Mouse (Mus musculus): ENCODE measurements around the gene Rps18. TPM values are rescaled to one million over a fixed set of nuclear protein-coding genes. Genes with fewer than 3 reads are reported as not detected.
A peak's percentile ranks its signal among the peaks of the same experiment; 100 is the strongest.

Gene Rps18
- polyA plus RNA-seq, 1 experiment: 517 TPM

GRCm38 (mm10) chr17:33951021-33951946 is 4.5 kb downstream of the Rps18 start, which contains the start of gene B3galt4:
B3galt4 (minus strand) TSS chr17:33951488.
- peak within 1 kb of the TSS; percentile 62 for H3ac ChIP-seq (ENCODE audit: control insufficient read depth, insufficient read length, low read depth)
- H3K27me3 ChIP-seq (ENCODE audit: control insufficient read depth, insufficient read depth, insufficient read length): no peaks in the 10 kb centered on the region
- peak; percentile 34 for TF ChIP-seq MAX (IDR thresholded peaks at IDR 0.05)
- TF ChIP-seq MYOD1 (IDR thresholded peaks at IDR 0.05; ENCODE audit: control insufficient read depth, insufficient read length, low read depth): peak; percentile 73
- no peak for TF ChIP-seq MYOG (IDR thresholded peaks at IDR 0.05; ENCODE audit: control insufficient read depth, extremely low read depth, insufficient read length)
- no peak for TF ChIP-seq CEBPB (IDR thresholded peaks at IDR 0.05; ENCODE audit: low read depth)
- H3K79me3 ChIP-seq (ENCODE audit: low read depth): peaks cover 29% of the 10 kb centered on the region
- H3K79me2 ChIP-seq (ENCODE audit: control insufficient read depth, insufficient read depth): peaks cover 40% of the 10 kb centered on the region
- peak within 1 kb of the TSS; percentile 14 for H3K4me3 ChIP-seq (ENCODE audit: insufficient read depth, poor library complexity, severe bottlenecking)
- H3K36me3 ChIP-seq (ENCODE audit: control insufficient read depth, insufficient read depth): peaks cover 53% of the 10 kb centered on the region

DNA sequence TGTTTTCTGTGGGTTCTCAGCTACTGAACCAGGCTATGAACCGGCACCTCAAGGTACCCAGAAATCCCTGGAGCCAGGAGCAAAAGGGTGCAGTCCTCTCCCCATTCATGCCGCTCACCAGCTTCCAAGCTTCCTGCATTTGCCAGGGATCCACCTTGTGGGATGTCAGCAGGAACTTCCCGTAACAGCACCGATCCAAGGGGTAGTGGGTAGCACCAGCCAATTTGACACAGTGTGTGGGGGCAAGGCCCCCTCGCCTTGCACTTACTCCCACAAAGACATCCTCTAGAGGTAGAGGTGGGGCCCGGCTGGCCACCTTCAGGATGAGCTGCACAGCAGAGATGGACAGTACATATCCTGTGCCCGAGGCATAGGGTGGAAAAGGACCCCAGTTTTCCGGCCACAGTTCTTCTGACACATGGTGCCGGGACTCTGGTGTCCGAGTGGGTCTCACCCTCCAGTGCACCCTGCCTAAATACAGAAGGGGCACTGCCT is 5.6 kb downstream of the Rps18 start:
- Histone ChIP-seq H3K27me3 (ENCODE audit: control insufficient read depth, insufficient read depth, insufficient read length) (no peaks in the 10 kb centered on the region), H3K79me3 (ENCODE audit: low read depth) (peaks cover 24% of the 10 kb centered on the region), H3K4me3 (ENCODE audit: insufficient read depth, poor library complexity, severe bottlenecking) (no peak overlapping the region), H3K36me3 (ENCODE audit: control insufficient read depth, insufficient read depth) (peaks cover 58% of the 10 kb centered on the region), H3K79me2 (ENCODE audit: control insufficient read depth, insufficient read depth) (peaks cover 30% of the 10 kb centered on the region), H3ac (ENCODE audit: control insufficient read depth, insufficient read length, low read depth) (no peak overlapping the region)
- TF ChIP-seq MYOD1 (IDR thresholded peaks at IDR 0.05; ENCODE audit: control insufficient read depth, insufficient read length, low read depth) (no peak), USF1 (IDR thresholded peaks at IDR 0.05; ENCODE audit: low read depth) (no peak), CTCF (IDR thresholded peaks at IDR 0.05; ENCODE audit: control insufficient read depth, insufficient read depth, insufficient read length) (no peak), MYOG (IDR thresholded peaks at IDR 0.05; ENCODE audit: control insufficient read depth, extremely low read depth, insufficient read length) (no peak), MAX (IDR thresholded peaks at IDR 0.05) (no peak)

DNA sequence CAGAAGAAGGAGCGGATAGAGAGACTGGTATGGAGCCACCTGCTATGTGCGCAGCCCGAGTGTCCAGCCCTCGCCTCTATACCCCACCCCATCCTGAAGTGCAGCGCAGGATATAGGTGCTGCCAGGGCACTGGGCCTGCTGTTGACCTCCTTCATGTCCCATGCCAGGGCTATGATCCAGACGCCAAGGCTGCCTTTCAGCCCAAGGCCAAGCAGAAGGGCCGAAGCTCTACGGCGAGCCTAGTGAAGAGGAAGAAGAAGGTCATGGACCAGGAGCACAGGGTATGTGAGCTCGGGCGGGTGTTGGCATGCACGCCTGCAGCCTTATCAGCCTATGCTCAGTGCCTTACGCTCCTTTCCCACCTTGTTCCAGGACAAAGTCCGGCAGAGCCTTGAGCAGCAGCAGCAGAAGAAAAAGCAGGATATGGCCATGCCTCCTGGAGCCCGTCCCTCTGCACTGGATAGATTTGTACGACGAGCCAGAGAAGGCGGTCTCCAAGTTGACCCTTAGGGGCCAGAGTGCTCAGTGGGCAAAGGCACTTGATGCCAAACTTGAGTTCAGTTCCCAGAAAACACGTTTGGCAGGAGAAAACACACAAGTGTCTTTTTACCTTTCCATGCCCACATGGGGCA is 6.8 kb downstream of the Rps18 start:
- H3K36me3 ChIP-seq (ENCODE audit: control insufficient read depth, insufficient read depth): peaks cover 48% of the 10 kb centered on the region
- H3K79me3 ChIP-seq (ENCODE audit: low read depth): peaks cover 12% of the 10 kb centered on the region

DNA sequence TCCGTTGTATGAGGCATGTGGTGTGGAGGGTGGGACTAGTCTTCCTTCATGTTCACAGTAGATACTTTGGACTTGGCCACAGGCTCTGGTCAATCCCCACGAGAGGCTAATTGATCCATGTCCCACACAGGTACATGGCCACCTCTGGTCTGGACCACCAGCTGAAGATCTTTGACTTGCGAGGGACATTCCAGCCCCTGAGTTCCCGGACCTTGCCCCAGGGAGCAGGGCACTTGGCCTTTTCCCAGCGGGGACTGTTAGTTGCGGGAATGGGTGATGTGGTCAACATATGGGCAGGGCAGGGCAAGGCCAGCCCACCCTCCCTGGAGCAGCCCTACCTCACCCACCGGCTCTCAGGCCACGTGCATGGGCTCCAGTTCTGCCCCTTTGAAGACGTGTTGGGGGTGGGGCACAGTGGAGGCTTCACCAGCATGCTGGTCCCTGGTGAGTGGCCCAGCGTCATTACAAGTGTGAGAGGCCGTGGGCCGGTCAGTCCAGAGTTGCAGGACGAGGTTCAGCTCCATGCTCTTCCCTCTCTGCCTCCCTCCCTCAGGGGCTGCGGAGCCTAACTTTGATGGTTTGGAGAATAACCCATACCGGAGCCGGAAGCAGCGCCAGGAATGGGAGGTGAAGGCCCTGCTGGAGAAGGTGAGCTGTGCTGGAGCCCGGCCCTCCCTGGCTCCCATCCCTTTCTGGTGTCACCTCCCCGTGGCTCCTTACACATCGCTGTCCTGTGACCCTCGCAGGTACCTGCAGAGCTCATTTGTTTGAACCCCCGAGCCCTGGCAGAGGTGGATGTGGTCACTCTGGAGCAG is 7.5 kb downstream of the Rps18 start:
- Histone ChIP-seq H3K79me3 (ENCODE audit: low read depth) (peaks cover 7% of the 10 kb centered on the region), H3K27me3 (ENCODE audit: control insufficient read depth, insufficient read depth, insufficient read length) (no peaks in the 10 kb centered on the region), H3K79me2 (ENCODE audit: control insufficient read depth, insufficient read depth) (peaks cover 12% of the 10 kb centered on the region), H3K4me3 (ENCODE audit: insufficient read depth, poor library complexity, severe bottlenecking) (no peak overlapping the region), H3K36me3 (ENCODE audit: control insufficient read depth, insufficient read depth) (peaks cover 48% of the 10 kb centered on the region), H3ac (ENCODE audit: control insufficient read depth, insufficient read length, low read depth) (no peak overlapping the region)
- no peak for TF ChIP-seq FOSL1 (IDR thresholded peaks at IDR 0.05; ENCODE audit: insufficient read depth, low read length, poor library complexity, severe bottlenecking)
- no peak for TF ChIP-seq MAX (IDR thresholded peaks at IDR 0.05)
- no peak for TF ChIP-seq CEBPB (IDR thresholded peaks at IDR 0.05; ENCODE audit: low read depth)
- TF ChIP-seq CTCF (IDR thresholded peaks at IDR 0.05; ENCODE audit: control insufficient read depth, insufficient read depth, insufficient read length): no peak
- no peak for TF ChIP-seq USF1 (IDR thresholded peaks at IDR 0.05; ENCODE audit: low read depth)
- TF ChIP-seq MYOG (IDR thresholded peaks at IDR 0.05; ENCODE audit: control insufficient read depth, extremely low read depth, insufficient read length): no peak
- no peak for TF ChIP-seq MYOD1 (IDR thresholded peaks at IDR 0.05; ENCODE audit: control insufficient read depth, insufficient read length, low read depth)

More for the DNA sequence above, 6.8 kb downstream of the Rps18 start:
- TF ChIP-seq MYOD1 (IDR thresholded peaks at IDR 0.05; ENCODE audit: control insufficient read depth, insufficient read length, low read depth) (no peak), MAX (IDR thresholded peaks at IDR 0.05) (no peak), CEBPB (IDR thresholded peaks at IDR 0.05; ENCODE audit: low read depth) (no peak), FOSL1 (IDR thresholded peaks at IDR 0.05; ENCODE audit: insufficient read depth, low read length, poor library complexity, severe bottlenecking) (no peak), MYOG (IDR thresholded peaks at IDR 0.05; ENCODE audit: control insufficient read depth, extremely low read depth, insufficient read length) (no peak)
- Histone ChIP-seq H3K27me3 (ENCODE audit: control insufficient read depth, insufficient read depth, insufficient read length) (no peaks in the 10 kb centered on the region), H3ac (ENCODE audit: control insufficient read depth, insufficient read length, low read depth) (no peak overlapping the region), H3K79me2 (ENCODE audit: control insufficient read depth, insufficient read depth) (peaks cover 19% of the 10 kb centered on the region), H3K4me3 (ENCODE audit: insufficient read depth, poor library complexity, severe bottlenecking) (no peak overlapping the region)

- TF ChIP-seq MYOD1 (IDR thresholded peaks at IDR 0.05; ENCODE audit: control insufficient read depth, insufficient read length, low read depth) (no peak), CEBPB (IDR thresholded peaks at IDR 0.05; ENCODE audit: low read depth) (no peak), CTCF (IDR thresholded peaks at IDR 0.05; ENCODE audit: control insufficient read depth, insufficient read depth, insufficient read length) (no peak), FOSL1 (IDR thresholded peaks at IDR 0.05; ENCODE audit: insufficient read depth, low read length, poor library complexity, severe bottlenecking) (no peak), USF1 (IDR thresholded peaks at IDR 0.05; ENCODE audit: low read depth) (no peak), MYOG (IDR thresholded peaks at IDR 0.05; ENCODE audit: control insufficient read depth, extremely low read depth, insufficient read length) (no peak), MAX (IDR thresholded peaks at IDR 0.05) (no peak)
- Histone ChIP-seq H3K79me3 (ENCODE audit: low read depth) (no peaks in the 10 kb centered on the region), H3K36me3 (ENCODE audit: control insufficient read depth, insufficient read depth) (peaks cover 46% of the 10 kb centered on the region), H3ac (ENCODE audit: control insufficient read depth, insufficient read length, low read depth) (no peak overlapping the region), H3K79me2 (ENCODE audit: control insufficient read depth, insufficient read depth) (peaks cover 12% of the 10 kb centered on the region), H3K27me3 (ENCODE audit: control insufficient read depth, insufficient read depth, insufficient read length) (no peaks in the 10 kb centered on the region), H3K4me3 (ENCODE audit: insufficient read depth, poor library complexity, severe bottlenecking) (no peak overlapping the region)
These were observed 8.2 kb downstream of the Rps18 start for GRCm38 (mm10) chr17:33947430-33948089.

All from C2C12 (cell line).